Mouse (Mus musculus) embryonic facial prominence, embryonic 11.5 days (tissue): ENCODE measurements at regions not wholly inside any gene's neighbourhood (a gene's known extent, or its start where the extent isn't known, plus 50 kb on each side); places are given as distances from the start of the nearest gene placed in this dataset.

Source experiments
- ATAC-seq: fragments of 200-750 bp; cut with Nextera tagmentation; replicated peaks from 2 replicates; pipeline ENCODE4 v1.8.0; 2017; ENCODE audit warnings: low read depth; ENCODE audit not compliant: insufficient number of reproducible peaks, low FRiP score, low TSS enrichment
- DNase-seq: peaks from one replicate; pipeline ENCODE4 v3.0.0-alpha.2; 2015; ENCODE audit warnings: low spot score
- H3K27ac ChIP-seq: fragments of 300-500 bp; sonication (generic); replicated peaks from 2 replicates; pipeline ENCODE4 v1.5.1; 2014; ENCODE audit warnings: mild to moderate bottlenecking, low read depth, low read length, control low read depth
- H3K27me3 ChIP-seq: fragments of 300-500 bp; sonication (generic); 2 replicates; pipeline ENCODE4 v1.6.1; 2014; ENCODE audit warnings: mild to moderate bottlenecking, low read length, moderate library complexity, mixed read lengths; ENCODE audit not compliant: control insufficient read depth, insufficient read depth
- H3K36me3 ChIP-seq: fragments of 300-500 bp; sonication (generic); replicated peaks from 2 replicates; pipeline ENCODE4 v1.6.1; 2014; ENCODE audit warnings: low read depth, mild to moderate bottlenecking, low read length, moderate library complexity, mixed read lengths; ENCODE audit not compliant: control insufficient read depth, insufficient read depth
- H3K4me1 ChIP-seq: fragments of 300-500 bp; sonication (generic); 2 replicates; pipeline ENCODE4 v1.6.1; 2014; ENCODE audit warnings: low read length, mixed read lengths; ENCODE audit not compliant: control insufficient read depth, insufficient read depth
- H3K4me2 ChIP-seq: fragments of 300-500 bp; sonication (generic); 2 replicates; pipeline ENCODE4 v1.6.1; 2014; ENCODE audit warnings: low read depth, mild to moderate bottlenecking, control low read depth, low read length, moderate library complexity
- H3K4me3 ChIP-seq: fragments of 300-500 bp; sonication (generic); 2 replicates; pipeline ENCODE4 v1.5.1; 2014; ENCODE audit warnings: low read depth, low read length, control low read depth
- H3K9ac ChIP-seq: fragments of 300-500 bp; sonication (generic); replicated peaks from 2 replicates; pipeline ENCODE4 v1.6.1; 2014; ENCODE audit warnings: mild to moderate bottlenecking, control low read depth, low read length
- H3K9me3 ChIP-seq: fragments of 300-500 bp; sonication (generic); replicated peaks from 2 replicates; pipeline ENCODE4 v1.6.1; 2016; ENCODE audit warnings: mild to moderate bottlenecking, low read length, inconsistent platforms, mixed read lengths; ENCODE audit not compliant: control insufficient read depth
- WGBS: fragments of 180-500 bp; shearing (Covaris S2); extraction: QIAGEN DNeasy Blood & Tissue Kit; methylation state at CpG from one replicate; pipeline ENCODE4 v1.1.7; 2014; 5-methylcytosine and 5-hydroxymethylcytosine counted together

- Histone ChIP-seq H3K4me3 (no peak overlapping the region), H3K27ac (no peak overlapping the region), H3K27me3 (no peaks in the 10 kb centered on the region), H3K36me3 (no peaks in the 10 kb centered on the region), H3K9me3 (no peaks in the 10 kb centered on the region), H3K9ac (no peak overlapping the region), H3K4me1 (no peaks in the 10 kb centered on the region), H3K4me2 (no peak overlapping the region)
- ATAC-seq: no peak
- WGBS: 78% methylated on average over 13 of the region's 13 CpGs
- DNase-seq: no peak
Observed at GRCm38 (mm10) chr9:117714741-117715675, 85.3 kb upstream of the Rbms3 start.

- DNase-seq: no peak
Observed at GRCm38 (mm10) chr9:117713121-117713520, 83.4 kb upstream of the Rbms3 start.

GRCm38 (mm10) chr9:117711793-117712192 is 82.1 kb upstream of the Rbms3 start:
- Histone ChIP-seq H3K27ac (no peak overlapping the region), H3K4me3 (no peak overlapping the region), H3K9me3 (no peaks in the 10 kb centered on the region), H3K4me1 (no peaks in the 10 kb centered on the region), H3K36me3 (no peaks in the 10 kb centered on the region), H3K27me3 (no peaks in the 10 kb centered on the region), H3K4me2 (no peak overlapping the region), H3K9ac (no peak overlapping the region)
- DNase-seq: no peak
- WGBS: 89% methylated on average over 5 of the region's 5 CpGs
- ATAC-seq: no peak

More at GRCm38 (mm10) chr9:117713121-117713520, 83.4 kb upstream of the Rbms3 start:
- Histone ChIP-seq H3K4me2 (no peak overlapping the region), H3K9me3 (no peaks in the 10 kb centered on the region), H3K36me3 (no peaks in the 10 kb centered on the region), H3K9ac (no peak overlapping the region), H3K4me3 (no peak overlapping the region), H3K27me3 (no peaks in the 10 kb centered on the region), H3K4me1 (no peaks in the 10 kb centered on the region), H3K27ac (no peak overlapping the region)
- ATAC-seq: no peak
- 98% methylated on average over 4 of the region's 4 CpGs for WGBS

- no peak for ATAC-seq
- H3K27ac ChIP-seq: no peak overlapping the region
Observed at GRCm38 (mm10) chr9:117710966-117711365, 81.3 kb upstream of the Rbms3 start.

GRCm38 (mm10) chr9:117709677-117710076 is 80.0 kb upstream of the Rbms3 start:
- 83% methylated on average over 13 of the region's 13 CpGs for WGBS
- ATAC-seq: no peak

More at GRCm38 (mm10) chr9:117710966-117711365, 81.3 kb upstream of the Rbms3 start:
- Histone ChIP-seq H3K4me1 (no peaks in the 10 kb centered on the region), H3K9me3 (no peaks in the 10 kb centered on the region), H3K27me3 (no peaks in the 10 kb centered on the region), H3K4me3 (no peak overlapping the region), H3K36me3 (no peaks in the 10 kb centered on the region), H3K4me2 (no peak overlapping the region), H3K9ac (no peak overlapping the region)
- 88% methylated on average over 9 of the region's 9 CpGs for WGBS
- DNase-seq: no peak

GRCm38 (mm10) chr9:117693001-117693400 is 63.3 kb upstream of the Rbms3 start:
- no peak overlapping the region for H3K9ac ChIP-seq
- no peak for ATAC-seq
- DNase-seq: no peak
- no peaks in the 10 kb centered on the region for H3K4me1 ChIP-seq
- no peaks in the 10 kb centered on the region for H3K27me3 ChIP-seq
- H3K9me3 ChIP-seq: no peaks in the 10 kb centered on the region
- H3K4me3 ChIP-seq: no peak overlapping the region
- no peaks in the 10 kb centered on the region for H3K36me3 ChIP-seq
- H3K27ac ChIP-seq: no peak overlapping the region
- H3K4me2 ChIP-seq: no peak overlapping the region
- 93% methylated on average over 8 of the region's 8 CpGs for WGBS

More at GRCm38 (mm10) chr9:117709677-117710076, 80.0 kb upstream of the Rbms3 start:
- no peak overlapping the region for H3K27ac ChIP-seq
- no peak overlapping the region for H3K4me3 ChIP-seq
- no peaks in the 10 kb centered on the region for H3K27me3 ChIP-seq
- no peaks in the 10 kb centered on the region for H3K9me3 ChIP-seq
- no peak overlapping the region for H3K4me2 ChIP-seq
- no peaks in the 10 kb centered on the region for H3K36me3 ChIP-seq
- no peaks in the 10 kb centered on the region for H3K4me1 ChIP-seq
- DNase-seq: no peak
- H3K9ac ChIP-seq: no peak overlapping the region

- H3K9ac ChIP-seq: no peak overlapping the region
- H3K4me3 ChIP-seq: no peak overlapping the region
- 86% methylated on average over 9 of the region's 9 CpGs for WGBS
- no peaks in the 10 kb centered on the region for H3K27me3 ChIP-seq
- no peak overlapping the region for H3K4me2 ChIP-seq
- no peak for ATAC-seq
- H3K36me3 ChIP-seq: no peaks in the 10 kb centered on the region
- no peak for DNase-seq
- H3K9me3 ChIP-seq: no peaks in the 10 kb centered on the region
- no peaks in the 10 kb centered on the region for H3K4me1 ChIP-seq
- H3K27ac ChIP-seq: no peak overlapping the region
Observed at GRCm38 (mm10) chr9:117692486-117692885, 62.8 kb upstream of the Rbms3 start.

GRCm38 (mm10) chr9:117689946-117690345 is 60.2 kb upstream of the Rbms3 start:
- no peaks in the 10 kb centered on the region for H3K4me1 ChIP-seq
- H3K4me2 ChIP-seq: no peak overlapping the region
- H3K4me3 ChIP-seq: no peak overlapping the region
- H3K36me3 ChIP-seq: no peaks in the 10 kb centered on the region
- no peak overlapping the region for H3K27ac ChIP-seq
- H3K9ac ChIP-seq: no peak overlapping the region
- no peaks in the 10 kb centered on the region for H3K27me3 ChIP-seq
- WGBS: 81% methylated on average over 4 of the region's 4 CpGs
- DNase-seq (no peak), ATAC-seq (no peak)
- H3K9me3 ChIP-seq: no peaks in the 10 kb centered on the region
